Mouse (Mus musculus): ENCODE results near the gene Adh6b.

The Adh6b gene

GRCm38 (mm10) chr3:138341471-138341870, at the start of gene Adh6b:
TSS of gene Adh6b (plus strand) at chr3:138341775.
- no peak for DNase-seq (ENCODE audit: low read depth, low spot score)

- no peak for DNase-seq (ENCODE audit: low read depth, low spot score)
These were observed 48.2 kb upstream of the Adh6b start for GRCm38 (mm10) chr3:138293298-138293895.

- DNase-seq (ENCODE audit: low read depth, low spot score) = no peak
These were observed 41.4 kb upstream of the Adh6b start for GRCm38 (mm10) chr3:138300130-138300529.

- DNase-seq (ENCODE audit: low read depth, low spot score) = peak; percentile 18
These were observed 38.9 kb upstream of the Adh6b start for GRCm38 (mm10) chr3:138302676-138303075.

- DNase-seq (ENCODE audit: low read depth, low spot score) = peak; percentile 30
These were observed 37.6 kb upstream of the Adh6b start for GRCm38 (mm10) chr3:138303771-138304488.

- no peak for DNase-seq (ENCODE audit: low read depth, low spot score)
These were observed 37.1 kb upstream of the Adh6b start for GRCm38 (mm10) chr3:138304489-138304871.

GRCm38 (mm10) chr3:138305486-138306289, 35.9 kb upstream of the Adh6b start:
- peak; percentile 69 for DNase-seq (ENCODE audit: low read depth, low spot score)

- peak; percentile 13 for DNase-seq (ENCODE audit: low read depth, low spot score)
These were observed 35.3 kb upstream of the Adh6b start for GRCm38 (mm10) chr3:138306290-138306683.

- no peak for DNase-seq (ENCODE audit: low read depth, low spot score)
These were observed 31.7 kb upstream of the Adh6b start for GRCm38 (mm10) chr3:138309910-138310309.

GRCm38 (mm10) chr3:138311015-138311414, 30.6 kb upstream of the Adh6b start:
- no peak for DNase-seq (ENCODE audit: low read depth, low spot score)

GRCm38 (mm10) chr3:138312965-138313364, 28.6 kb upstream of the Adh6b start, which contains the start of gene Adh6a:
TSS of gene Adh6a (plus strand) at chr3:138313286.
- DNase-seq (ENCODE audit: low read depth, low spot score) = no peak

GRCm38 (mm10) chr3:138316908-138317472, 24.6 kb upstream of the Adh6b start:
- no peak for DNase-seq (ENCODE audit: low read depth, low spot score)

GRCm38 (mm10) chr3:138325001-138325400, 16.6 kb upstream of the Adh6b start:
- DNase-seq (ENCODE audit: low read depth, low spot score) = no peak

GRCm38 (mm10) chr3:138325466-138325865, 16.1 kb upstream of the Adh6b start:
- no peak for DNase-seq (ENCODE audit: low read depth, low spot score)

GRCm38 (mm10) chr3:138333910-138334309, 7.7 kb upstream of the Adh6b start:
- no peak for DNase-seq (ENCODE audit: low read depth, low spot score)

GRCm38 (mm10) chr3:138334320-138334719, 7.3 kb upstream of the Adh6b start:
- DNase-seq (ENCODE audit: low read depth, low spot score) = no peak

- no peak for DNase-seq (ENCODE audit: low read depth, low spot score)
These were observed 6.0 kb upstream of the Adh6b start for GRCm38 (mm10) chr3:138335566-138335965.

GRCm38 (mm10) chr3:138336104-138336754, 5.3 kb upstream of the Adh6b start:
- no peak for DNase-seq (ENCODE audit: low read depth, low spot score)

GRCm38 (mm10) chr3:138347041-138347440, 5.5 kb downstream of the Adh6b start:
- no peak for DNase-seq (ENCODE audit: low read depth, low spot score)

GRCm38 (mm10) chr3:138352012-138352809, 10.6 kb downstream of the Adh6b start:
- no peak for DNase-seq (ENCODE audit: low read depth, low spot score)

GRCm38 (mm10) chr3:138358856-138359255, 17.3 kb downstream of the Adh6b start:
- DNase-seq (ENCODE audit: low read depth, low spot score) = no peak
